Mouse (Mus musculus) heart, postnatal 0 days (tissue): ENCODE results near the gene Lgi4. TPM values are rescaled to one million over a fixed set of nuclear protein-coding genes. Genes with fewer than 3 reads are reported as not detected.
A peak's percentile ranks its signal among the peaks of the same experiment; 100 is the strongest.

Experiments used
- ATAC-seq: fragments of 200-750 bp; cut with Nextera tagmentation; 2 replicates; pipeline ENCODE4 v1.8.0; 2017; ENCODE audit warnings: low read depth, moderate number of reproducible peaks, moderate library complexity; ENCODE audit not compliant: insufficient read depth
- DNase-seq: peaks from one replicate; pipeline ENCODE4 v3.0.0-alpha.2; 2016; ENCODE audit warnings: low spot score
- H3K27ac ChIP-seq: fragments of 300-500 bp; sonication (generic); 2 replicates; pipeline ENCODE4 v1.5.1; 2014; ENCODE audit warnings: low read depth, mild to moderate bottlenecking
- H3K27me3 ChIP-seq: fragments of 300-500 bp; sonication (generic); 2 replicates; pipeline ENCODE4 v1.6.1; 2014; ENCODE audit warnings: low read length, mixed read lengths; ENCODE audit not compliant: control insufficient read depth, insufficient read depth
- H3K36me3 ChIP-seq: fragments of 300-500 bp; sonication (generic); replicated peaks from 2 replicates; pipeline ENCODE4 v1.6.1; 2014; ENCODE audit warnings: low read length, mixed read lengths; ENCODE audit not compliant: control insufficient read depth, insufficient read depth
- H3K4me1 ChIP-seq: fragments of 300-500 bp; sonication (generic); 2 replicates; pipeline ENCODE4 v1.6.1; 2014; ENCODE audit warnings: antibody characterized with exemption; ENCODE audit not compliant: control insufficient read depth, insufficient read depth
- H3K4me2 ChIP-seq: fragments of 300-500 bp; sonication (generic); 2 replicates; pipeline ENCODE4 v1.6.1; 2014; ENCODE audit warnings: low read depth, mild to moderate bottlenecking, low read length, moderate library complexity
- H3K4me3 ChIP-seq: fragments of 300-500 bp; sonication (generic); 2 replicates; pipeline ENCODE4 v1.5.1; 2014; ENCODE audit warnings: low read depth, low read length
- H3K9ac ChIP-seq: fragments of 300-500 bp; sonication (generic); replicated peaks from 2 replicates; pipeline ENCODE4 v1.6.1; 2014; ENCODE audit warnings: low read depth, low read length, mixed read lengths
- H3K9me3 ChIP-seq: fragments of 300-500 bp; sonication (generic); replicated peaks from 2 replicates; pipeline ENCODE4 v1.6.1; 2016; ENCODE audit warnings: low read length; ENCODE audit not compliant: control insufficient read depth
- CTCF ChIP-seq: IDR thresholded peaks from 2 replicates; pipeline ENCODE4 v1.5.1; 2016; ENCODE audit warnings: antibody characterized with exemption, control low read depth, low read depth
- EP300 ChIP-seq: IDR thresholded peaks from 2 replicates; pipeline ENCODE4 v1.6.1; 2016; ENCODE audit warnings: antibody characterized with exemption, low read depth
- WGBS: fragments of 180-500 bp; shearing (Covaris S2); extraction: QIAGEN DNeasy Blood & Tissue Kit; methylation state at CpG from one replicate; pipeline ENCODE4 v1.1.7; 2014; 5-methylcytosine and 5-hydroxymethylcytosine counted together
- polyA plus RNA-seq: library from polyadenylated mRNA; unstranded; fragments of >200 nt; fragmentation: Nextera tagmentation; extraction: Ambion mirVana; gene quantifications from 2 replicates; pipeline ENCODE4 v1.2.1, GENCODE M21; 2015
- total RNA-seq: library from RNA; depleted of rRNA; stranded (reverse); fragments of >200 nt; gene quantifications from 2 replicates; pipeline ENCODE4 v1.2.3, GENCODE M21; 2014; ENCODE audit warnings: low replicate concordance

Lgi4 gene
- total and polyA plus RNA-seq, 2 experiments from 2014 or later, result 0.08 to 2.7 TPM

GRCm38 (mm10) chr7:31033409-31034165, 25.6 kb upstream of the Lgi4 start:
- Histone ChIP-seq H3K4me3 (no peak overlapping the region), H3K27ac (peak overlapping the region; percentile 61; the same call in 1 of the 2 replicates), H3K4me1 (no peaks in the 10 kb centered on the region), H3K9ac (no peak overlapping the region), H3K9me3 (no peaks in the 10 kb centered on the region), H3K36me3 (0 out of 2 replicates have a peak, but pooled peaks cover 21% of the 10 kb centered on the region), H3K4me2 (no peak overlapping the region), H3K27me3 (no peaks in the 10 kb centered on the region)
- ATAC-seq (no peak), DNase-seq (no peak)
- 47% methylated on average over 9 of the region's 9 CpGs for WGBS
- no peak for TF ChIP-seq CTCF
- TF ChIP-seq EP300, result no peak

GRCm38 (mm10) chr7:31034789-31035188, 24.4 kb upstream of the Lgi4 start:
- Histone ChIP-seq H3K36me3 (0 out of 2 replicates have a peak, but pooled peaks cover 21% of the 10 kb centered on the region), H3K9me3 (no peaks in the 10 kb centered on the region), H3K27me3 (no peaks in the 10 kb centered on the region), H3K9ac (no peak overlapping the region), H3K4me3 (no peak overlapping the region), H3K4me2 (no peak overlapping the region), H3K4me1 (no peaks in the 10 kb centered on the region), H3K27ac (no peak overlapping the region; the same call in 1 of the 2 replicates)
- DNase-seq (no peak), ATAC-seq (no peak)
- WGBS, result 61% methylated on average over 11 of the region's 11 CpGs
- peak; percentile 19 for TF ChIP-seq CTCF
- no peak for TF ChIP-seq EP300

DNA sequence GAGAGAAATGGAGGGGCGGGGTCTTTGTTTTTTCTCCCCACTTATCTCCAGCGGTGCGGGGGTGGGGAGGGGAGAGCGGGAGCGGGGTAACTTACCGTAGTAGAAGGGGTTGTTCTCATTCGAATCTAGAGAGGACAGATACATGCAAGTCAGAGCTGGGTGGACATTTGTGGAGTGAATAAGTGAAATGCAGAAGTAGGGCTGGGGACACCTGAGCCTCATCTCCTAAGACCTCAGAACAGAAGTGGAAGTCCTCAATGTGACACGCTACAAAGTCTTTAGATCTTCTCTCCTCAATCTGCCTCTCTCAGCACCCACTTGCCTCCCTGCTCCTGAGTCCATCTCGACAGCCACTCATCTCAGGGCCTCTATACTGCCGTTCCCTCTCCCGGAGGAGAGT, 23.9 kb upstream of the Lgi4 start:
- no peaks in the 10 kb centered on the region for H3K9me3 ChIP-seq
- no peak for TF ChIP-seq CTCF
- no peak for TF ChIP-seq EP300
- DNase-seq, result no peak
- H3K9ac ChIP-seq, result no peak overlapping the region
- H3K4me1 ChIP-seq, result no peaks in the 10 kb centered on the region
- no peak overlapping the region for H3K27ac ChIP-seq
- no peak overlapping the region for H3K4me2 ChIP-seq
- 0 out of 2 replicates have a peak, but pooled peaks cover 21% of the 10 kb centered on the region for H3K36me3 ChIP-seq
- no peak overlapping the region for H3K4me3 ChIP-seq
- H3K27me3 ChIP-seq, result no peaks in the 10 kb centered on the region
- ATAC-seq, result no peak
- 73% methylated on average over 11 of the region's 11 CpGs for WGBS

- DNase-seq (no peak), ATAC-seq (no peak)
- no peaks in the 10 kb centered on the region for H3K9me3 ChIP-seq
- peaks cover 13% of the 10 kb centered on the region for H3K27me3 ChIP-seq
- 0 out of 2 replicates have a peak, but pooled peaks cover 21% of the 10 kb centered on the region for H3K36me3 ChIP-seq
- H3K9ac ChIP-seq, result no peak overlapping the region
- 67% methylated on average over 7 of the region's 7 CpGs for WGBS
- no peak overlapping the region for H3K27ac ChIP-seq
- no peak overlapping the region for H3K4me2 ChIP-seq
- no peak for TF ChIP-seq EP300
- TF ChIP-seq CTCF, result no peak
- H3K4me1 ChIP-seq, result peaks cover 2% of the 10 kb centered on the region; the same call in 1 of the 2 replicates
- no peak overlapping the region for H3K4me3 ChIP-seq
These were observed 22.2 kb upstream of the Lgi4 start for GRCm38 (mm10) chr7:31036917-31037316.

DNA sequence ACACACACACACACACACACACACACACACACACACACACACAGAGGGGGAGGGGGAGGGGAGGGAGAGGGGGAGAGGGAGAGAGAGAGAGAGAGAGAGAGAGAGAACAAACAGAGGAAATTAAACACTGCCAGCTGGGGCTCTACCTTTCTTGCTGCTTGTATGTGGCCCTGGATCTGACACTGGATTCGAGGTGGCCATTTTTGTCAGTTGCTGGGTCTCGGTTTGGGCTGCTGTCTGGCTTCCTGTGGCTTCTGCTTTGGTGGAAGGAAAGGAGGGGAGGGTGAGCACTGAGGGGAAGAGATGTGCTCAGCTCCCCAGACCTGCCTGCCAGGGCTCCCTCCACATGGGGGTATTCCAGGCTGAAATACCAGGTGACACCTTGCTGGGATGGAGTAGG, 21.5 kb upstream of the Lgi4 start:
- Histone ChIP-seq H3K9me3 (no peaks in the 10 kb centered on the region), H3K36me3 (0 out of 2 replicates have a peak, but pooled peaks cover 21% of the 10 kb centered on the region), H3K9ac (no peak overlapping the region), H3K4me1 (peaks cover 7% of the 10 kb centered on the region; the same call in 1 of the 2 replicates), H3K4me2 (no peak overlapping the region), H3K27ac (no peak overlapping the region), H3K27me3 (peaks cover 21% of the 10 kb centered on the region), H3K4me3 (no peak overlapping the region)
- 62% methylated on average over 2 of the region's 2 CpGs for WGBS
- TF ChIP-seq CTCF (no peak), EP300 (no peak)
- ATAC-seq (no peak), DNase-seq (no peak)

- WGBS, result 87% methylated on average over 4 of the region's 4 CpGs
- Histone ChIP-seq H3K4me2 (no peak overlapping the region), H3K9ac (no peak overlapping the region), H3K4me1 (peaks cover 7% of the 10 kb centered on the region; the same call in 1 of the 2 replicates), H3K9me3 (no peaks in the 10 kb centered on the region), H3K27me3 (peaks cover 31% of the 10 kb centered on the region), H3K36me3 (0 out of 2 replicates have a peak, but pooled peaks cover 21% of the 10 kb centered on the region), H3K4me3 (no peak overlapping the region), H3K27ac (no peak overlapping the region)
- no peak for DNase-seq
- TF ChIP-seq EP300 (no peak), CTCF (no peak)
- no peak for ATAC-seq
These were observed 20.1 kb upstream of the Lgi4 start for GRCm38 (mm10) chr7:31039011-31039410.
